9 mouse cellular contexts compared by ENCODE assay signal in the genomic region with DNA sequence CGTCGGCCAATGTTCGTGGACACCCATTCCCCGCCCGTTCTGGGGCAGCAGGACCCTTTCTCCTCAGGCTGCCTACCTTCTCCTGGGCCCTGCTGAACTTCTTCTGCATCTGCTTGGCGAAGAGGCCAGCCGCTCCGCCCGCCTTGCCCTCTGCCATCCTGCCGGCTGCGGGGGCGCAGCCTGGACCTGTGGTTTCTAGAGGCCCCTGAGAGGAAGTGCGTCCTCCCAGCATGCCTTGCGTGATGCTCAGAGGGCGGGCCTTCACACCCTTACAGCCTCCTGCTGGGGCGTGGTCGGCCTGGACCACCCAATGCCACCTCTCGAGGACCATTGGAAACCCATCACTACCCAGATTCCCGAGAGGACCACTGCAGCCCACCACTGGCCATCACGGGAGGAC. TPM values are rescaled to one million over a fixed set of nuclear protein-coding genes. Genes with fewer than 3 reads are reported as not detected.
DNase-seq lines count a peak whose midpoint lies in the region; ATAC-seq and TF ChIP-seq lines count a peak whose summit lies in the region.
"Had no signal": no experiment of that assay in that cellular context is flagged by ENCODE, and none has a peak within 500 bp of the region (broad histone marks: within the 10 kb centered on the region; RNA-seq: fewer than 3 reads in every experiment).

Gene Bin2 (minus strand): TSS at position 217 of the 400 bp plus-strand sequence.

- H3K27ac ChIP-seq in heart, adult 2 months = no peak within 1 kb of the TSS
- no peak within 1 kb of the TSS for H3K27ac ChIP-seq in heart, embryonic 11.5 days (ENCODE audit: low read depth, low read length)
- no peak within 1 kb of the TSS for H3K27ac ChIP-seq in lung, embryonic 16.5 days (ENCODE audit: low read length)
- no peak within 1 kb of the TSS for H3K27ac ChIP-seq in forebrain, embryonic 13.5 days
- H3K27ac ChIP-seq: neural tube, embryonic 12.5 days had no signal

- TF ChIP-seq EP300 in heart, adult 2 months (IDR thresholded peaks at IDR 0.05; ENCODE audit: insufficient read depth, low read depth, low read length) = no peak

- WGBS in heart, adult 2 months = 81% methylated on average over 20 of the region's 20 CpGs
- 83% methylated on average over 20 of the region's 20 CpGs for WGBS in heart, embryonic 11.5 days (ENCODE audit: insufficient replicate concordance)
- WGBS in lung, embryonic 16.5 days = 80% methylated on average over 20 of the region's 20 CpGs
- WGBS in forebrain, embryonic 13.5 days = 94% methylated on average over 20 of the region's 20 CpGs

- no peak; the same call in 1 of the 2 replicates for TF ChIP-seq POLR2A in heart, adult 2 months (IDR thresholded peaks at IDR 0.05; ENCODE audit: insufficient read depth, low read depth, low read length)

- H3K9ac ChIP-seq in heart, adult 2 months (ENCODE audit: low read depth, low read length) = 0 out of 2 replicates have a peak within 1 kb of the TSS, but pooled peaks have one; percentile 55
- H3K9ac ChIP-seq in heart, embryonic 11.5 days (ENCODE audit: low read depth, low read length) = no peak within 1 kb of the TSS
- H3K9ac ChIP-seq in lung, embryonic 16.5 days (ENCODE audit: low read length) = no peak within 1 kb of the TSS
- no peak within 1 kb of the TSS for H3K9ac ChIP-seq in forebrain, embryonic 13.5 days
- H3K9ac ChIP-seq: neural tube, embryonic 12.5 days had no signal

- no peaks in the 10 kb centered on the region for H3K9me3 ChIP-seq in heart, embryonic 11.5 days (replicated peaks; ENCODE audit: control insufficient read depth, low read length)
- no peaks in the 10 kb centered on the region for H3K9me3 ChIP-seq in lung, embryonic 16.5 days (ENCODE audit: control insufficient read depth, low read length)
- no peaks in the 10 kb centered on the region for H3K9me3 ChIP-seq in forebrain, embryonic 13.5 days (replicated peaks)
- H3K9me3 ChIP-seq: neural tube, embryonic 12.5 days had no signal

- intact Hi-C loops in heart, adult 2 months (cut with DNase I) = no loop called here

- H3K4me1 ChIP-seq in heart, adult 2 months (ENCODE audit: control insufficient read depth, insufficient read depth, low read length) = peaks cover 7% of the 10 kb centered on the region
- H3K4me1 ChIP-seq in heart, embryonic 11.5 days (ENCODE audit: control insufficient read depth, insufficient read depth, low read length) = peaks cover 23% of the 10 kb centered on the region
- H3K4me1 ChIP-seq in lung, embryonic 16.5 days (replicated peaks; ENCODE audit: control insufficient read depth, insufficient read depth, low read length) = peaks cover 7% of the 10 kb centered on the region; the same call in 1 of the 2 replicates
- H3K4me1 ChIP-seq in forebrain, embryonic 13.5 days = no peaks in the 10 kb centered on the region

- no peak for TF ChIP-seq CTCF in heart, adult 2 months (IDR thresholded peaks at IDR 0.05)

- H3K36me3 ChIP-seq in heart, adult 2 months (ENCODE audit: control insufficient read depth, insufficient read depth, low read length) = no peaks in the 10 kb centered on the region
- no peaks in the 10 kb centered on the region for H3K36me3 ChIP-seq in heart, embryonic 11.5 days (ENCODE audit: control insufficient read depth, insufficient read depth, low read length)
- no peaks in the 10 kb centered on the region for H3K36me3 ChIP-seq in lung, embryonic 16.5 days (ENCODE audit: control insufficient read depth, insufficient read depth, low read length)
- H3K36me3 ChIP-seq in forebrain, embryonic 13.5 days (ENCODE audit: poor library complexity, severe bottlenecking) = no peaks in the 10 kb centered on the region
- H3K36me3 ChIP-seq: neural tube, embryonic 12.5 days had no signal

- H3K4me2 ChIP-seq in heart, embryonic 11.5 days = no peak within 1 kb of the TSS
- H3K4me2 ChIP-seq in lung, embryonic 16.5 days (ENCODE audit: low read depth, low read length) = no peak within 1 kb of the TSS
- no peak within 1 kb of the TSS for H3K4me2 ChIP-seq in forebrain, embryonic 13.5 days
- H3K4me2 ChIP-seq: neural tube, embryonic 12.5 days had no signal

- H3K79me2 ChIP-seq in heart, adult 2 months (replicated peaks; ENCODE audit: control insufficient read depth, insufficient read depth, low read length) = no peaks in the 10 kb centered on the region

- DNase-seq in heart, adult 2 months = peak; percentile 58 to 80
- peak; percentile 72 for DNase-seq in testis, postnatal 14 days (ENCODE audit: low spot score)
- no peak for DNase-seq in urinary bladder, postnatal 10 days (ENCODE audit: low spot score)
- DNase-seq in cerebellum, postnatal 4 days (ENCODE audit: low spot score in 2 of 2) = no peak

- no peak for ATAC-seq in heart, embryonic 11.5 days (replicated peaks; ENCODE audit: insufficient number of reproducible peaks, low FRiP score, low TSS enrichment)
- peak; percentile 72 for ATAC-seq in erythroid progenitor cell, adult 5-6 weeks (replicated peaks; ENCODE audit: low FRiP score, poor library complexity, severe bottlenecking)
- no peak for ATAC-seq in lung, embryonic 16.5 days (ENCODE audit: low read depth)
- ATAC-seq in forebrain, embryonic 13.5 days = no peak

- no peaks in the 10 kb centered on the region for H3K27me3 ChIP-seq in heart, adult 2 months (ENCODE audit: control insufficient read depth, insufficient read depth, low read length)
- H3K27me3 ChIP-seq in heart, embryonic 11.5 days (ENCODE audit: control insufficient read depth, insufficient read depth, low read length) = no peaks in the 10 kb centered on the region
- no peaks in the 10 kb centered on the region for H3K27me3 ChIP-seq in lung, embryonic 16.5 days (ENCODE audit: control insufficient read depth, insufficient read depth, low read depth, low read length)
- H3K27me3 ChIP-seq in forebrain, embryonic 13.5 days = no peaks in the 10 kb centered on the region
- H3K27me3 ChIP-seq: neural tube, embryonic 12.5 days had no signal

- H3K4me3 ChIP-seq in heart, adult 2 months = no peak within 1 kb of the TSS
- H3K4me3 ChIP-seq in heart, embryonic 11.5 days (ENCODE audit: low read depth, low read length) = no peak within 1 kb of the TSS
- 0 out of 2 replicates have a peak within 1 kb of the TSS, but pooled peaks have one; percentile 16 for H3K4me3 ChIP-seq in lung, embryonic 16.5 days (ENCODE audit: low read length)
- H3K4me3 ChIP-seq in forebrain, embryonic 13.5 days = no peak within 1 kb of the TSS
- H3K4me3 ChIP-seq: neural tube, embryonic 12.5 days had no signal

RNA-seq across cellular contexts. Expression of gene Bin2, which starts in this region (rescaled TPM):
- 1 to 10 TPM; 1.6 to 2.0 TPM for total RNA-seq in heart, adult 2 months (2021)
- 1.3 and 3.0 TPM in 2 replicates for polyA plus RNA-seq in heart, adult 2 months (2012; rRNA removed)
- polyA plus RNA-seq in heart, embryonic 11.5 days (2014; fragmentation: Nextera tagmentation; extraction: Ambion mirVana) = 6.3 and 6.6 TPM in 2 replicates
- 29.8 and 50.5 TPM in 2 replicates for total RNA-seq in erythroid progenitor cell, adult 5-6 weeks (2015; ENCODE audit: low replicate concordance)
- total RNA-seq in erythroid progenitor cell, adult 5-6 weeks (2017; ENCODE audit: low replicate concordance) = 18.3 and 37.0 TPM in 2 replicates
- polyA plus RNA-seq in lung, embryonic 16.5 days (2015; fragmentation: Nextera tagmentation; extraction: Ambion mirVana) = 4.6 and 6.3 TPM in 2 replicates
- polyA plus RNA-seq in forebrain, embryonic 13.5 days (2015; fragmentation: Nextera tagmentation; extraction: Ambion mirVana) = 1.3 and 1.7 TPM in 2 replicates

Comparison
In these comparisons a context has a peak if more than half of its experiments do, and no peak if none do; other contexts are left out.
1. RNA of gene Bin2 (total RNA-seq): 18.3 to 50.5 TPM in erythroid progenitor cell, adult 5-6 weeks; 1.6 to 2.0 TPM in heart, adult 2 months; every median in the first group is over 4 times any median in the second.
2. DNase-seq: peak in heart, adult 2 months (2 of 2) and testis, postnatal 14 days (single experiment); none in urinary bladder, postnatal 10 days (single experiment) and cerebellum, postnatal 4 days (0 of 2).